Mouse (Mus musculus) midbrain, embryonic 10.5 days (tissue): ENCODE measurements around the gene Btg2. TPM values are rescaled to one million over a fixed set of nuclear protein-coding genes. Genes with fewer than 3 reads are reported as not detected.

ENCODE experiments used
- DNase-seq: peaks from one replicate; pipeline ENCODE4 v3.0.0-alpha.2; 2017; ENCODE audit warnings: low spot score
- H3K27ac ChIP-seq: fragments of 300-500 bp; sonication (generic); replicated peaks from 2 replicates; pipeline ENCODE4 v1.5.1; 2016; ENCODE audit warnings: mild to moderate bottlenecking
- H3K27me3 ChIP-seq: fragments of 300-500 bp; sonication (generic); 2 replicates; pipeline ENCODE4 v1.6.1; 2016; ENCODE audit warnings: low read depth, mild to moderate bottlenecking; ENCODE audit not compliant: poor library complexity, severe bottlenecking
- H3K36me3 ChIP-seq: fragments of 300-500 bp; sonication (generic); 2 replicates; pipeline ENCODE4 v1.6.1; 2016; ENCODE audit warnings: mild to moderate bottlenecking, moderate library complexity
- H3K4me1 ChIP-seq: fragments of 300-500 bp; sonication (generic); 2 replicates; pipeline ENCODE4 v1.6.1; 2016
- H3K4me3 ChIP-seq: fragments of 300-500 bp; sonication (generic); 2 replicates; pipeline ENCODE4 v1.5.1; 2016; ENCODE audit warnings: mild to moderate bottlenecking, moderate library complexity
- H3K9me3 ChIP-seq: fragments of 300-500 bp; sonication (generic); replicated peaks from 2 replicates; pipeline ENCODE4 v1.6.1; 2016; ENCODE audit warnings: mild to moderate bottlenecking
- WGBS: fragments of 180-500 bp; shearing (Covaris S2); methylation state at CpG from one replicate; pipeline ENCODE4 v1.1.7; 2016; 5-methylcytosine and 5-hydroxymethylcytosine counted together
- polyA plus RNA-seq: library from polyadenylated mRNA; unstranded; fragments of >200 nt; fragmentation: Nextera tagmentation; extraction: Ambion mirVana; gene quantifications from 2 replicates; pipeline ENCODE4 v1.2.1, GENCODE M21; 2016

Btg2 gene
- polyA plus RNA-seq, 1 experiment from 2014 or later: 107 TPM

GRCm38 (mm10) chr1:134041900-134042299 lies 37.0 kb downstream of the Btg2 start:
- H3K36me3 ChIP-seq: no peaks in the 10 kb centered on the region
- 69% methylated on average over 2 of the region's 2 CpGs for WGBS
- no peak overlapping the region for H3K4me3 ChIP-seq
- no peak for DNase-seq
- H3K27ac ChIP-seq: no peak overlapping the region
- H3K9me3 ChIP-seq: no peaks in the 10 kb centered on the region
- peaks cover 34% of the 10 kb centered on the region for H3K4me1 ChIP-seq
- peaks cover 7% of the 10 kb centered on the region for H3K27me3 ChIP-seq

GRCm38 (mm10) chr1:134039361-134039760 lies 39.6 kb downstream of the Btg2 start:
- Histone ChIP-seq H3K4me3 (no peak overlapping the region), H3K36me3 (no peaks in the 10 kb centered on the region), H3K27me3 (no peaks in the 10 kb centered on the region), H3K4me1 (peaks cover 21% of the 10 kb centered on the region), H3K9me3 (no peaks in the 10 kb centered on the region), H3K27ac (no peak overlapping the region; the same call in 1 of the 2 replicates)
- WGBS: 79% methylated on average over 2 of the region's 2 CpGs
- DNase-seq: no peak

- Histone ChIP-seq H3K4me3 (no peak overlapping the region), H3K4me1 (peaks cover 18% of the 10 kb centered on the region), H3K27ac (no peak overlapping the region), H3K27me3 (no peaks in the 10 kb centered on the region), H3K36me3 (no peaks in the 10 kb centered on the region), H3K9me3 (no peaks in the 10 kb centered on the region)
- no peak for DNase-seq
- WGBS: 93% methylated on average over 4 of the region's 4 CpGs
Measured at GRCm38 (mm10) chr1:134038336-134038735, 40.6 kb downstream of the Btg2 start.

- DNase-seq: no peak
- no peaks in the 10 kb centered on the region for H3K27me3 ChIP-seq
- H3K4me1 ChIP-seq: peaks cover 8% of the 10 kb centered on the region
- H3K4me3 ChIP-seq: no peak within 1 kb of the TSS
- no peak within 1 kb of the TSS for H3K27ac ChIP-seq
- H3K9me3 ChIP-seq: no peaks in the 10 kb centered on the region
- no peaks in the 10 kb centered on the region for H3K36me3 ChIP-seq
- 46% methylated on average over 9 of the region's 9 CpGs for WGBS
Measured at GRCm38 (mm10) chr1:134037172-134037571, 41.7 kb downstream of the Btg2 start, which contains the start of gene Fmod. Fmod (plus strand) TSS chr1:134037254.

- Histone ChIP-seq H3K27me3 (no peaks in the 10 kb centered on the region), H3K9me3 (no peaks in the 10 kb centered on the region), H3K27ac (no peak overlapping the region), H3K4me3 (no peak overlapping the region), H3K36me3 (no peaks in the 10 kb centered on the region), H3K4me1 (peaks cover 6% of the 10 kb centered on the region)
- DNase-seq: no peak
- WGBS: 58% methylated on average over 2 of the region's 2 CpGs
Measured at GRCm38 (mm10) chr1:134036492-134036891, 42.4 kb downstream of the Btg2 start.

- Histone ChIP-seq H3K36me3 (no peaks in the 10 kb centered on the region), H3K27ac (no peak overlapping the region), H3K9me3 (no peaks in the 10 kb centered on the region), H3K4me1 (no peaks in the 10 kb centered on the region), H3K27me3 (no peaks in the 10 kb centered on the region), H3K4me3 (no peak overlapping the region)
- DNase-seq: no peak
- WGBS: 90% methylated on average over 14 of the region's 14 CpGs
Measured at GRCm38 (mm10) chr1:134028161-134028846, 50.6 kb downstream of the Btg2 start.

GRCm38 (mm10) chr1:134026741-134027140 lies 52.2 kb downstream of the Btg2 start:
- no peaks in the 10 kb centered on the region for H3K36me3 ChIP-seq
- 93% methylated on average over 9 of the region's 9 CpGs for WGBS

GRCm38 (mm10) chr1:134025975-134026374 lies 52.9 kb downstream of the Btg2 start:
- H3K36me3 ChIP-seq: no peaks in the 10 kb centered on the region
- DNase-seq: no peak
- H3K27ac ChIP-seq: no peak overlapping the region
- no peak overlapping the region for H3K4me3 ChIP-seq
- WGBS: 80% methylated on average over 5 of the region's 5 CpGs
- no peaks in the 10 kb centered on the region for H3K27me3 ChIP-seq
- H3K4me1 ChIP-seq: no peaks in the 10 kb centered on the region
- H3K9me3 ChIP-seq: no peaks in the 10 kb centered on the region

More at GRCm38 (mm10) chr1:134026741-134027140, 52.2 kb downstream of the Btg2 start:
- Histone ChIP-seq H3K9me3 (no peaks in the 10 kb centered on the region), H3K27me3 (no peaks in the 10 kb centered on the region), H3K4me1 (no peaks in the 10 kb centered on the region), H3K4me3 (no peak overlapping the region), H3K27ac (no peak overlapping the region)
- DNase-seq: no peak

Other genes starting within 250 kb of the Btg2 start
- gene Optc, start 171.1 kb downstream of the Btg2 start, polyA plus RNA-seq: 0.86 and 1.7 TPM in 2 replicates
- gene Prelp, start 157.7 kb downstream of the Btg2 start, polyA plus RNA-seq: 0.31 and 0.67 TPM in 2 replicates
- gene Fmod, start 41.9 kb downstream of the Btg2 start, polyA plus RNA-seq: 2.8 and 6.5 TPM in 2 replicates
- gene Chit1, start 32.1 kb upstream of the Btg2 start, polyA plus RNA-seq: not detected in 2 replicates
- 0.82 and 0.90 TPM in 2 replicates for gene Chil1, start 103.1 kb upstream of the Btg2 start, polyA plus RNA-seq
- 0.09 and 0.10 TPM in 2 replicates for gene Mybph, start 114.3 kb upstream of the Btg2 start, polyA plus RNA-seq
- gene Adora1, start 156.3 kb upstream of the Btg2 start, polyA plus RNA-seq: 0.14 and 0.17 TPM in 2 replicates
- 0.07 TPM in 1 of 2 replicates, not detected in the other for gene Myog, start 210.9 kb upstream of the Btg2 start, polyA plus RNA-seq